Mouse (Mus musculus) lung, postnatal 14 days (tissue): ENCODE results near the gene Igsf9b.

Source experiments
- DNase-seq: peaks from one replicate; pipeline ENCODE4 v3.0.0; 2021

Igsf9b gene

DNA sequence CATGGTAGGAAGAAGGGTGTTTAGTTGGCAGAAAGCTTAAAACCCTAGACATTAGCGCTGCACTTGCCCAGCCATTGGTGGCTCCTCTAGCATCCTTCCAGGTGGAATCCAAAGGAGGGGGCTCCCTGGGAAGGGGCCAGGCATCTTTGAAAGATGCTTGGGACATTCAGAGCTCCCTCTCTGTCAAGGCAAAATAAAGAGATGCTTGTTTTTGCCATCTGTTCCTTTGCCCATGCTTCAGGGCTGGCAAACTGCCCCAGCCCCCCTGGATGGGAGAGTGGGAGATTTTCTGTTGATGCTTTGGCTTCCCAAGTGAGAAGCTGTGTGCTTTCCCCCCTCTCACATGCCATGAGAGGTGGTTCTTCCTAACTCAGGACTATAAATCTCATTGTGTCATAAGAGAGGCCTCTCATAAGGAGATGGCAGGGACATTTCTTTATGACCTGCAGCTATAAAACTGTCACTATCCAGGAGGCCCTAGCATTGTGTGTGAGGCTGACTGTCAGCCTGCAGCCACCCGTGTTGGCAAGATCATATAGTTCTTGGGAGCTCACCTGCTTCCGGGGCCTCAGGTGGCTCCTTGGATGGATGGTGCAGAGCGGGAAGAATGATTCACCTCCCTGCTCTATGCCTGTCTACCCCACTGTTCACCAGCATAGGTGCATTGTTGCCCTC is 38.1 kb downstream of the Igsf9b start:
- DNase-seq = no peak

DNA sequence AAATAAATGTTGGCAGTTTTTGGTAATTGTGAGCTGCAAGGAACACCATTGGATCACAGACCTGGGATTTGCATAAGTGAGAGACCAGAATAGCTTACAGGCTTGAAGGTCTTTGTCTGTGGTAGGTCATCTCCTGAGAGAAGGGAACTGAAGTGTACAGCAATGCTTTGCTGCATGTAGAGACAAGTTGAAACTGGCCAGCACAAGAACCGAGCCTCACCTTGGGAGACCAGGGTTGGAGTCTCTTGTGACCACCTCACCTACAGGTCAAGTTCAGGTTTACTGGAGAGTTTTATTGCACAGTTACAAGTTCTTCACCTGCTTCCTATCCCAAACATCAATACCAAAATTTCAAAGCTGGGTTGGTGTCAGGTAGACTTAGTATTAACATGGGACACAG is 40.2 kb downstream of the Igsf9b start:
- no peak for DNase-seq

GRCm38 (mm10) chr9:27346541-27347269 is 47.7 kb downstream of the Igsf9b start:
- DNase-seq = no peak

- DNase-seq = no peak
These were observed 54.1 kb downstream of the Igsf9b start for GRCm38 (mm10) chr9:27353082-27353481.

GRCm38 (mm10) chr9:27357893-27358292 is 58.9 kb downstream of the Igsf9b start:
- DNase-seq = no peak

GRCm38 (mm10) chr9:27367231-27367630 is 68.2 kb downstream of the Igsf9b start:
- DNase-seq = no peak

DNA sequence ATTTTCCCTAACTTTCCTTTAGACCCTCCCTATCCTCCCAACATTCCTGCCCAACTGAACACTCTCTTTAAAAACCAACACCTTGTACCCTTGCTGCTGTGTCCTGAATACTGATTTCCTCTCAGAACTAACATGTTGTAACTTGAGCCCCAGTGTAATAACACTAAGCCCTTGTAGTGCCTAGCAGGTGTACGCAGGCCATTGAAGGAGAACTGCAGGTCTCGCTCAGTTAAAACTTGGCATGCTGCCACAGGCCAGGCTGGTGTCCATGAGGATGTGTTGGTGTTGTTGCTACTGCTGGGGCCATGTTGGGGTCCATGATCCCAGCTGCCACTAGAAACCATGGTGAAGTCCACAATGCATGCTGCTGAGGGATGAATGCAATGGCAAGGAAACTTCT is 70.1 kb downstream of the Igsf9b start:
- DNase-seq = no peak

DNA sequence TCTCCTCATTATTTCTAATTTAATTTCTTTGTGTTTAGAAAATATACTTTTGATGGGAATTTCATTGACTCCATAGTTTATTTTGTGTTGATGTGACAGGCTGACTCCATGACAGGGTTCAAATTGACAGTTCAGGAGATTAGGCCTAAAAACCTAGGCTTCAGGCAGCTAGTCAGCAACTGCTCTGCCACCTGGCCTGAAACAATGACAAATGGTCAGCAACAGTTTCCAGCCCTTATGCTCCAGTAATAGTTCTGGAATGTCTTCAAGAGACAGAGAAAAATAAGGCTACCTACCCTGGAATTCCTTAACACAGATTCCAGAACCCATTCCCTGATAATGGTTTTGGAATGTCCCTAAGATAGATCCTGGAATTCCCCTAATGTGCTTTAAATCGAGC is 76.7 kb downstream of the Igsf9b start:
- DNase-seq = no peak

- no peak for DNase-seq
These were observed 87.9 kb downstream of the Igsf9b start for GRCm38 (mm10) chr9:27386951-27387350.

DNA sequence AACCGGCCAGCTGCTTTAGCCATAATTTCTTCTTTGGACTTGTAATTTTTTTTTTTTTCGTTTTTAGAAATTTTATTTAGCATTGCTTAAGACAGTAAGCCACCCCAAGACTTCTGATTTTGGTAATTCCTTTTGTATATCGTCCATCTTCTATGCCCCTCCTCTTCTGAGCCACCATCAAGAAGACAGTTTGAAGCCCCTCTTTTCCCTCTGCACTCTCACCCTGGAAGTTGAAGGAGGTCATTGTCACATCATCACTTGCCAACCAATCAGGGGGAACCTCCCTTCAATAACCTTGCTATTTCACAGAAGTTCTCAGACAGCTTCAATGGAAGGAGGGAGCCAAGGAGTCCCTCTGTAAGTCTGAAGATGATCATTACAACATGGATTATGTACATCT is 97.5 kb downstream of the Igsf9b start, which contains the start of gene Spata19:
Gene Spata19, plus strand, starts transcription at position 301 of the 400 bp plus-strand sequence.
- no peak for DNase-seq

- DNase-seq = no peak
These were observed 102.2 kb downstream of the Igsf9b start for GRCm38 (mm10) chr9:27401169-27401568.
